Mouse (Mus musculus) heart, embryonic 16.5 days (tissue): ENCODE measurements around the gene Gm21973. TPM values are rescaled to one million over a fixed set of nuclear protein-coding genes. Genes with fewer than 3 reads are reported as not detected.

Experiments used
- ATAC-seq: fragments of 200-750 bp; cut with Nextera tagmentation; replicated peaks from 2 replicates; pipeline ENCODE4 v1.8.0; 2017; ENCODE audit warnings: moderate number of reproducible peaks; ENCODE audit not compliant: insufficient read depth, low FRiP score; ENCODE audit errors: extremely low read depth
- H3K27ac ChIP-seq: fragments of 300-500 bp; sonication (generic); 2 replicates; pipeline ENCODE4 v1.5.1; 2014; ENCODE audit warnings: mild to moderate bottlenecking, low read length, control low read depth, moderate library complexity
- H3K27me3 ChIP-seq: fragments of 300-500 bp; sonication (generic); 2 replicates; pipeline ENCODE4 v1.6.1; 2014; ENCODE audit warnings: low read length, mixed read lengths; ENCODE audit not compliant: control insufficient read depth, insufficient read depth
- H3K36me3 ChIP-seq: fragments of 300-500 bp; sonication (generic); 2 replicates; pipeline ENCODE4 v1.6.1; 2014; ENCODE audit not compliant: control insufficient read depth, insufficient read depth
- H3K4me1 ChIP-seq: fragments of 300-500 bp; sonication (generic); 2 replicates; pipeline ENCODE4 v1.6.1; 2014; ENCODE audit warnings: low read length, mixed read lengths; ENCODE audit not compliant: control insufficient read depth, insufficient read depth
- H3K4me2 ChIP-seq: fragments of 300-500 bp; sonication (generic); 2 replicates; pipeline ENCODE4 v1.6.1; 2014; ENCODE audit warnings: low read depth, mild to moderate bottlenecking, control low read depth, low read length
- H3K4me3 ChIP-seq: fragments of 300-500 bp; sonication (generic); 2 replicates; pipeline ENCODE4 v1.5.1; 2014; ENCODE audit warnings: mild to moderate bottlenecking, control low read depth, low read length
- H3K9ac ChIP-seq: fragments of 300-500 bp; sonication (generic); 2 replicates; pipeline ENCODE4 v1.6.1; 2014; ENCODE audit warnings: low read length, control low read depth
- H3K9me3 ChIP-seq: fragments of 300-500 bp; sonication (generic); replicated peaks from 2 replicates; pipeline ENCODE4 v1.6.1; 2016; ENCODE audit warnings: low read length; ENCODE audit not compliant: control insufficient read depth
- WGBS: fragments of 180-500 bp; shearing (Covaris S2); extraction: QIAGEN DNeasy Blood & Tissue Kit; methylation state at CpG from one replicate; pipeline ENCODE4 v1.1.7; 2014; 5-methylcytosine and 5-hydroxymethylcytosine counted together
- polyA plus RNA-seq: library from polyadenylated mRNA; unstranded; fragments of >200 nt; fragmentation: Nextera tagmentation; extraction: Ambion mirVana; gene quantifications from 2 replicates; pipeline ENCODE4 v1.2.1, GENCODE M21; 2015

Gm21973 gene
- polyA plus RNA-seq, 1 experiment from 2014 or later: not detected

DNA sequence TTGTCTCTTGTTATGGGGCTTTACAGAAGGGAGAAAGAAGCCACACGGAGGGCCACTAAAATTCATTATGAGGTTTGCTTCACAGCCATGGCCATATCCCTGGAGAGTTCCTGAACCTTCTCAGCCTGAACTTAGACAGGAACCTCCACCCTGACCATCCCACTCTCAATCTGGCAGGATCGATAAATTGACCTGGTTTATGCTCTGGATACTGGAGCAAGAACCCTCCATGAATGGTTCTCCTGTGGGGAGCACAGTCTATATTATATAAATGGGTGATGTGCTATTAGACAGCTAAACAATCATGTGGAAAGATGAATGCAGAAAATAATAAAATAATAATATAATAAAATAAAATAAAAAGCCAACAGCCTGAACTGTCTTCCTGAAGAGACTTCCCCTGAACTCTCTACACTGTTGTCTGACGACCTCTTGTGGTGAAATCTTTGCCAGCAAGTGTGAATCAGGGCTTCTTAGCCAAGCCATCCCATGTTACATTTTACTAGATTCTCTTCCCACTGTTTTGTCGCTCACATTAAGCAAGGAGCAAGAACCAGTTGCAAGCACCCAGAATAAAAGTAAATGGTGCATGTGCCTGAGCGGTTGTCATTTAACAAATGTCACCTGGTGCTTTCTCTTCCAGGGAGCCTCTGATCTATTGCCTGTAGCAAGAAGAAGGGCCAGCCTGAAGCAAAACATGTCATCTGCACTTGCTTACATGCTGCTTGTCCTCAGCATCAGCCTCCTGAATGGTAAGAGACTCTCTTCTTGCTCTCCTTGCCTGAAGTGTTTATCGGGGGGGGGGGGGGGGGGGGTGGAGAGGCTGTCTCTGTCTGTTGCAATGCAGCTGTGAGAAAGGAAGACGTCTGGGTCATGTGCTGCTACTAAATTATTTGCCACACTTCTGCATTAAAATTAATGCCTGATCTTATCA, 11.4 kb upstream of the Gm21973 start:
- H3K27ac ChIP-seq: no peak overlapping the region
- H3K27me3 ChIP-seq: no peaks in the 10 kb centered on the region
- no peak for ATAC-seq
- no peaks in the 10 kb centered on the region for H3K9me3 ChIP-seq
- no peaks in the 10 kb centered on the region for H3K36me3 ChIP-seq
- H3K4me2 ChIP-seq: no peak overlapping the region
- H3K9ac ChIP-seq: no peak overlapping the region
- H3K4me3 ChIP-seq: no peak overlapping the region
- 47% methylated on average over 6 of the region's 7 CpGs for WGBS
- H3K4me1 ChIP-seq: no peaks in the 10 kb centered on the region

DNA sequence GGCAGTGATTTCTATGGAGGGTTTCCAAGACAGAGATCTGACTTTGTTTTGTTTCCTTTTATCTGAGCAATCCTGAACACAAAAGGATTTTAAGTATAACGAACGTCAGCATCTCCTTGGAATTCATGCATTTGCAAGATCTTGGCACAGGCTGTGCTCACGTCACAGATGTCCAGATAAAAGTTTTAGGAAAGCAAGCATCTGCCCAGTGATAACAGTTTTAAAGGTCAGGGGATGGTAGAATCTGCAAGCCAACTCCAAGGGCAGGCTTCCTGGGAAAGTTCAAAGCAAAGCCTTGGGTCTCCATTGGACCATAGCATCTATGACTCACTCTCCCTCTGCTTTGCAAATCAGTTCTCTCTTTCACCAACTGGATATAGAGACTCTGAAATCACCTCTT, 5.4 kb downstream of the Gm21973 start:
- Histone ChIP-seq H3K27ac (no peak overlapping the region), H3K27me3 (no peaks in the 10 kb centered on the region), H3K4me3 (no peak overlapping the region), H3K36me3 (no peaks in the 10 kb centered on the region), H3K4me1 (no peaks in the 10 kb centered on the region), H3K9me3 (no peaks in the 10 kb centered on the region), H3K9ac (no peak overlapping the region), H3K4me2 (no peak overlapping the region)
- 74% methylated on average over 3 of the region's 3 CpGs for WGBS
- ATAC-seq: no peak

DNA sequence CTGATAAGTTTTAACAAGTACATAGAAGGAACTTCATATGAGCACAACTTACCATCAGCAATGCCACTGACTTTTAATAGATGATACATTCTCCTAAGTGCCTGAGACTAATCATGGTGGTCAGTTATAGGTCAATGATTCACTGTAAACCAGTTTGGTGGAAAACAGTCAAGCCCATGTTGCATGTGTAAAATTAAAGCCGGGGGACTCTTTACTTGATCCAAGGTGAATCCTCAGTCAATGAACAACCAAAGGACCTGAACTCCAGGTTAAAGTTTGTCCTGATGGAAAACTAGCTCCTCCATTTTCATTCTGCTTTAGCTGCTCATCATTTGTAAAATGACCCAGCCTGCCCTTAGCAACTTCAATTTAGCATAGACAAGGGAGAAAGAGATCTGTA, 7.4 kb downstream of the Gm21973 start:
- WGBS: 93% methylated on average over 1 of the region's 1 CpGs
- no peaks in the 10 kb centered on the region for H3K9me3 ChIP-seq
- H3K4me1 ChIP-seq: no peaks in the 10 kb centered on the region
- H3K9ac ChIP-seq: no peak overlapping the region
- no peak overlapping the region for H3K4me3 ChIP-seq
- H3K27me3 ChIP-seq: no peaks in the 10 kb centered on the region
- no peaks in the 10 kb centered on the region for H3K36me3 ChIP-seq
- no peak overlapping the region for H3K4me2 ChIP-seq
- ATAC-seq: no peak
- H3K27ac ChIP-seq: no peak overlapping the region

DNA sequence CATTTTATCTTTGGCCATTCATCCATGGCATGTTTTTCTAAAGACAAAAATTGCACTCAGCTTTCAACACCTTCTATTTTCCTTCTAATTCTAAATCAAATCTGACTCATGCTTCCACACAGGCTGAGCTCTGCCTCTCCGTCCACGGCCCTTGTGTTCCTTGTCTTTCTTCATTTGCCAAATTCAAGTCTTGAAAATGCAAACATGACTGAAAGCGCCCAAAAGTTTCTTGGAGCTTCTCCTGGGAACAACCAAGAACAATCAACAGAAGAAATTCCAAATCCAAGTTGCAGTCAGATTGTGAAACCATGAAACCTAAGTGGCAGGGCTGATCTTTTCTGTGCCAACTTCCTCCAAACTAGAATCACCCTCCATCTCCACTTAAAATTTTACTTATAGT, 13.4 kb downstream of the Gm21973 start:
- WGBS: 52% methylated on average over 3 of the region's 3 CpGs
- H3K4me1 ChIP-seq: no peaks in the 10 kb centered on the region
- H3K9ac ChIP-seq: no peak overlapping the region
- no peak overlapping the region for H3K4me3 ChIP-seq
- H3K27me3 ChIP-seq: no peaks in the 10 kb centered on the region
- no peak overlapping the region for H3K27ac ChIP-seq
- no peak for ATAC-seq
- no peaks in the 10 kb centered on the region for H3K9me3 ChIP-seq
- H3K4me2 ChIP-seq: no peak overlapping the region
- no peaks in the 10 kb centered on the region for H3K36me3 ChIP-seq

DNA sequence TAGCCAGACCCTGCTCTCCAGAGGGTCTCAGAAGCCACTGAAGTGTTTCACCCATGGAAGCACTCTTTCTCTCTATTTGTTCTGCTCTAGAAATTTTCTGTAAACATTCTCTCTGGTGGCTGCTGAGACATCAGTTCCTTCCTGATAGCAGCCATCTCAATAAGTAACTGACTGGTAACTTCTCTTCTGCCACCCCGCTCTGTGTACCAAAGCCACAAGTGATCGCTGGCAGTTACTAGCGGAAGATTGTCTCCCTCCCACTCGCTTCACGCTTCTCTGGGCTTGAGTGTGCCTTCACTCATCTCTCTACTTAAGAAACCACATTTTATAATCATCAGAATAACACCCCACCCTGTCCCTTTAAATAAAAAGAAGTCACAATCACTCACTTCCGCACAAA, 21.9 kb downstream of the Gm21973 start:
- Histone ChIP-seq H3K4me1 (no peaks in the 10 kb centered on the region), H3K27me3 (no peaks in the 10 kb centered on the region), H3K9me3 (no peaks in the 10 kb centered on the region), H3K4me2 (no peak overlapping the region), H3K27ac (no peak overlapping the region), H3K9ac (no peak overlapping the region), H3K36me3 (no peaks in the 10 kb centered on the region), H3K4me3 (no peak overlapping the region)
- no peak for ATAC-seq
- 85% methylated on average over 6 of the region's 6 CpGs for WGBS

DNA sequence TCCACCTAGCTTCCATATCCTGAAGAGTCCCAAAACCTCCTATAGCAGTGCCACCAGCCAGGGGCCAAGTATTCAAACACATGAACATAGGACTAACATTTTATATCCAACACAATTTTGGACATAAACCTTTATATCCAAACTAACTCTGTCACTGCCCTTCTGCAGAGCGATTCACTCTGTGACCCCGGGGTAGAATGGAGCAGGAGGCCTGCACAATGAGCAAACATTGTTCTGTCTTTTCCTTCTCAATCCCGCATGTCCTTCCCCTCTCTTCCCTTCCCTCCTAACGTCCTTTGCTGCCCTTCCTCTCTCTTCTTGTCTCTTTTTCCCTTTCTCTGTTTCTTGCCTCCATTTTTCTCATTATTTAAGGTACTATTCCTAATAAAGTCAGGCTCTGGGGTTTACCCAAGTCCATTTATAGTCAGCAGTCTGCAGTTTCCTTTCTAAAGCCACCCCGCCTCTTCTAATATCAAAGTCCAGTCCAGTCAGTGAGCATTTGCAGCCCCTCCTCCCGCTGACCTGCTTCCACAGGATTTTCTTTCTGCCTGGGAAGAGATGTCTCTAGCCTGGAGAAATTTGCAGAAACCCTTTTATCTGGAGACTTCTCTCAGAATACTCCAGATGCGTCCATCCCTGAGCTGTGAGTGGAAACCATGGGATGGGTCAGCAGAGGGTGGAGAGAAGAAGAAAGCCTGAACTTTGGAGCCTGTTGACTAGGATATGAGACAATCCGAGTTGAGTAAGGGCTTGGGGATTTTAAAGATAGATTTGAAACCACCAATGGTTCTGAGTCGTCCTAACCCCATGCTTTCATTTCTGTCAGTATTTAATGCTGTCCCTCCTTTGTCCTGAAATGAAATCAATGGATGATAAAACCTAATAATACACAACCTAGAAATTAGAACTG, 33.1 kb downstream of the Gm21973 start, which contains the start of gene Agxt2:
Gene Agxt2, plus strand, starts transcription at position 494 of the 910 bp plus-strand sequence.
- WGBS: 71% methylated on average over 9 of the region's 9 CpGs

DNA sequence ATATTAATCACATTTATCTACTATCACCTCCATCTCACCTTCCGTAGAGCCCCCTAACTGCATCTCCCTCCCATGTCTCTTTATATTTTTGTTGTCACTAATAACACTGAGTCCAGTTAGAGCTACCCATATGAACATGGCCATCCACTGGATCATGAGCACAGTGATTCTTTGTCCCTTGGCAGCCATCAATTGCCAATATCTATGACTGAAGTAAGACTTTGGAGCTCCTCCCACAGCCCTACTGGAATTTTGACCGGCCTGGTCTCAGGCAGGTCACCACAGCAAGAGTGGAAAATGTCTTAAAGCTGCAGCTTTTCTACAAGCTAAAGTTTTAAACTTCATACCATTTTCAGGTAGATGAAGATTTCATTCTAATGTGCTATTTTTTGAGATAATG, 41.2 kb downstream of the Gm21973 start:
- Histone ChIP-seq H3K4me2 (no peak overlapping the region), H3K36me3 (no peaks in the 10 kb centered on the region), H3K27ac (no peak overlapping the region), H3K27me3 (no peaks in the 10 kb centered on the region), H3K9me3 (no peaks in the 10 kb centered on the region), H3K9ac (no peak overlapping the region), H3K4me3 (no peak overlapping the region), H3K4me1 (no peaks in the 10 kb centered on the region)
- ATAC-seq: no peak
- 88% methylated on average over 2 of the region's 2 CpGs for WGBS

More for the DNA sequence above, 33.1 kb downstream of the Gm21973 start, which contains the start of gene Agxt2:
- Histone ChIP-seq H3K36me3 (no peaks in the 10 kb centered on the region), H3K27me3 (no peaks in the 10 kb centered on the region), H3K4me2 (no peak within 1 kb of the TSS), H3K27ac (no peak within 1 kb of the TSS), H3K9me3 (no peaks in the 10 kb centered on the region), H3K9ac (no peak within 1 kb of the TSS), H3K4me1 (no peaks in the 10 kb centered on the region), H3K4me3 (no peak within 1 kb of the TSS)
- ATAC-seq: no peak

DNA sequence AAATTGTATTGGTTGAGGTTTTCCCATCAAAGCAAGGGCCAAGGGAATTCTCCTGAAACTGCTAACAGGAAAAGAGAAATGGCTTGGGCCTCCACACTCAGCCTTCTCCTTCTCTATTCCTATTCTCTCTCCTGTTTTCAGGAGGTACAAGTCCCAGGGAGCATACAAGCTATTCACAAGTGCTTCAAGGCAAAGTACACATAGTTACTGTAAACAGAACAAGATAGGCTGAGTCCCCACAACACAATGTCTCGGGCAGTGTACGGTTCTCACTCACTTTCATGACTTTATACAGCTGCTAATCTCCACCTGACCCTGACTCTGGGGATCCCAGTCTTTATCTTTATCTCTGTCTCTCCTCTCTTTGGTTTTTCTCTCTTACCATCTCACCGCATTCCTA, 50.2 kb downstream of the Gm21973 start:
- Histone ChIP-seq H3K4me1 (peaks cover 6% of the 10 kb centered on the region; the same call in 1 of the 2 replicates), H3K9me3 (no peaks in the 10 kb centered on the region), H3K9ac (no peak overlapping the region), H3K27ac (no peak overlapping the region), H3K4me3 (no peak overlapping the region), H3K27me3 (no peaks in the 10 kb centered on the region), H3K4me2 (no peak overlapping the region), H3K36me3 (no peaks in the 10 kb centered on the region)
- no peak for ATAC-seq
- 13% methylated on average over 3 of the region's 3 CpGs for WGBS
